Mouse (Mus musculus) liver, adult 2 months (tissue): ENCODE measurements around the gene Intu.

Experiments used
- CTCF ChIP-seq: fragments of 200-500 bp; IDR thresholded peaks from 2 replicates; pipeline ENCODE4 v1.5.1; 2011; ENCODE audit warnings: low read depth, low read length, control low read depth
- POLR2A ChIP-seq: fragments of 200-500 bp; IDR thresholded peaks from 2 replicates; pipeline ENCODE4 v1.6.1; 2011; ENCODE audit warnings: low read length, control low read depth; ENCODE audit not compliant: insufficient read depth; ENCODE audit errors: extremely low read depth

GRCm38 (mm10) chr3:40498898-40499297 is 32.2 kb upstream of the Intu start:
- TF ChIP-seq CTCF = no peak; the same call in 1 of the 2 replicates
- TF ChIP-seq POLR2A = no peak
